Mouse (Mus musculus): Measurements from ENCODE around the gene Snx15. TPM values are rescaled to one million over a fixed set of nuclear protein-coding genes. Genes with fewer than 3 reads are reported as not detected.

Snx15 gene
- total RNA-seq, 2 experiments from 2014 or later = 16.2 to 17.1 TPM

DNA sequence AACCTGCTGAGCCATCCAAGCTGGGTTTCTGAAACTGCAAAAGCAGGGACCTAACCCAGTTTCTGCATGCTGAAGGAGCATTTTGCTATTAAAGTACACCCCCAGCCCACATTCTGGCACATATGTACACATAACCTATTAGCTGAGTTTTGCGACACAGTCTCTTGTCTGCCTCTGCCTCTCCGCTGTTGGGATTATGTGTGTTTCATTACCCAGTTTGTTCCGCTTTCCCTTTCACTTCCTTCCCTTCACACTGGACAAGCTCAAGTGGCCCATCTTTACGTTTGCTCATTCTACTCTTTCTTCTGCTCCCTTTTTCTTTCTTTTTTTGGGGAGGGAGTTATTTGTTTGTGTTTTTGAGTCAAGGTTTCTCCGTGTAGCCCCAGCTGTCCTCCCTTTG is 54.2 kb downstream of the Snx15 start:
- no peak for DNase-seq (ENCODE audit: low spot score in 2 of 2)

DNA sequence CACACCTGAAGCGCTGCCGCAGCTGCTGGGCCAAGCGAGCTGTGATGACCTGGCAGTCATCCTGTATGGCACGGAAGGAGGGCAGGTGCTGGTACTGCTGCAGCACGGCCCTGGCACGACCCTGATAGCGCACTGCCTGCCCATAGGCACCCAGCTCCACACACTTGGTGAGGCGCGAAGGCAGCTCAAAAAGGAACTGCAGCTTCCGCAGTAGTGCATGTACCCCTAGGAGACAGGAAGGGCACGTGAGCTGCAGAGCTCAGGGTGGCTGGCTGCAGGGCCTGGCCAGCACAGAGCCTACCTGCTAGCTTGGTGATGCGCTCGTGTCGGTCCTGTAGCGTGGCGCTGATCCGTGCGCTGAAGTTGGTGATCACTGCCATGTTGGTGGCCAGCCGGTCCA is 56.8 kb downstream of the Snx15 start:
- no peak for DNase-seq (ENCODE audit: low spot score in 2 of 2)

DNA sequence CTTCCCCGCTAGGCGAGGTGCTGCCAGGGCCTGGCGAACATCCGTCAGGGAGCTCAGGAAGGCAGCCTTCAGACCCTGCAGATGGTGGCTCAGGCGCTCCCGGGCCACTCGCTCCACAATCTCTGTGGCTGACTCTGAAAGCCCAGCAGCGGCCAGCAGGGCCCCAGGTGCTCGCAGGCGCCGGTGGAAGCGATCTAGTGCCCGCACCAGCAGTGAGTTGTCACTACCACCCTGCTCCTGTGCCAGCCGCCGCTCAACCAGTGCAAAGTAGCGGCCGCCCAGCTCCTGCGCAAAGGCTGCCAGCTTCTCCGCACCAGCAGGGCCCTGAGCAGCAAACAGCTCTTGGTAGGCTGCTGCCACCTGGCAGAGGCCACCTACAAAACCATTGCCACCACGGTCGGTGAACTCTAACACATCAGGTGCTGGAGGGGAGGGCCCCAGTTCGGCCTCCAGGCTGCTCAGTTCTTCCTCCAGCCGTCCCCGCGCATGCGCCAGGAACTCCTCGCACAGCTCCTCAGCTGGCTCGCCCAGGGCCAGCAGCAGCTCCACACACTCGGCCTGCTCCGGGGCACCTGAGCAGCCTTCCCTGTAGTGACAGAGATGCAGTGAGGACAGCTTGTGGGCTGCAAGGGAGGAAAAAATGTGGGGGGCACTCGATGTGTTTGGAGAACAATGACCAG is 57.4 kb downstream of the Snx15 start:
- DNase-seq (ENCODE audit: low spot score in 2 of 2) = no peak

DNA sequence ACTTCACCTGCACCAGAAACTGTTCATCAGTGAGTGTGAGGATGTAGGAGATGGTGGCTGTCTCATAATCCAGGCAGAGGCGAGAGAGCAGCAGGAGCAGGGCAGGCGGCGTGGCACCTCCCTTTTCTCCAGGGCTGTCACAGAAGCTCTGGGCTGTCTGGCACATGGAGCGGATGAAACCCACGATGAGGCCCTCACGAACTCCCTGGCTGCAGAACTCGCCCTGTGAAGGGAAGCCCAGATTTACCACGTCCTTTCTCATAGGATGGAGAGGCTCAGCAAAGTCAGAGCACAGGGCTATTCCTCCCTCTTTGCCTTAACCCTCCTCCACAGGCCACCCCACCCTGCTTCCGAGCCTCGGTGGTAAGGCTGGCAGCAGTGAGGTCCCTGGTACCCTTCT is 58.3 kb downstream of the Snx15 start:
- no peak for DNase-seq (ENCODE audit: low spot score in 2 of 2)

Other genes with a start within 250 kb of the Snx15 start
- gene Tigd3, start 234.2 kb downstream of the Snx15 start, total RNA-seq (2021) = 1 to 10 TPM; 1.5 to 2.6 TPM
- 100 to 1,000 TPM in 1 of 2 experiments, 10 to 100 TPM in 1; 97.8 to 121 TPM for gene Dpf2, start 215.3 kb downstream of the Snx15 start, total RNA-seq (2021)
- 10 to 100 TPM; 23.1 to 27.4 TPM for gene Cdc42ep2, start 203.5 kb downstream of the Snx15 start, total RNA-seq (2021)
- 10 to 100 TPM; 24.6 to 28.6 TPM for gene Pola2, start 164.1 kb downstream of the Snx15 start, total RNA-seq (2021)
- not detected for gene Slc22a20, start 142.2 kb downstream of the Snx15 start, total RNA-seq (2021)
- gene Capn1, start 112.4 kb downstream of the Snx15 start, total RNA-seq (2021) = 10 to 100 TPM; 70.9 to 79.6 TPM
- 10 to 100 TPM; 28.9 to 30.7 TPM for gene Syvn1, start 81.7 kb downstream of the Snx15 start, total RNA-seq (2021)
- gene Mrpl49, start 70.5 kb downstream of the Snx15 start, total RNA-seq (2021) = 10 to 100 TPM; 45.0 to 46.2 TPM
- gene Fau, start 70.5 kb downstream of the Snx15 start, total RNA-seq (2021) = 1,000 to 10,000 TPM in 1 of 2 experiments, 100 to 1,000 TPM in 1; 949 to 1,029 TPM
- 10 to 100 TPM; 13.2 to 13.4 TPM for gene Znhit2, start 67.1 kb downstream of the Snx15 start, total RNA-seq (2021)
- 10 to 100 TPM in 1 of 2 experiments, 1 to 10 TPM in 1; 9.9 to 14.7 TPM for gene Tm7sf2, start 59.9 kb downstream of the Snx15 start, total RNA-seq (2021)
- 10 to 100 TPM; 35.4 to 37.7 TPM for gene Vps51, start 51.1 kb downstream of the Snx15 start, total RNA-seq (2021)
- not detected for gene Tmem262, start 48.3 kb downstream of the Snx15 start, total RNA-seq (2021)
- under 1 TPM in 1 of 2 experiments, not detected in 1; 0.52 TPM for gene Gm28374, start 46.0 kb downstream of the Snx15 start, total RNA-seq (2021)
- 10 to 100 TPM; 28.5 to 34.6 TPM for gene Zfpl1, start 43.3 kb downstream of the Snx15 start, total RNA-seq (2021)
- gene Cdca5, start 43.3 kb downstream of the Snx15 start, total RNA-seq (2021) = 1 to 10 TPM; 7.7 to 8.1 TPM
- under 1 TPM in 1 of 2 experiments, not detected in 1; 0.54 TPM for gene AC131692.1, start 33.9 kb downstream of the Snx15 start, total RNA-seq (2021)
- under 1 TPM; 0.27 to 0.44 TPM for gene Naaladl1, start 22.5 kb downstream of the Snx15 start, total RNA-seq (2021)
- gene Sac3d1, start 9.7 kb downstream of the Snx15 start, total RNA-seq (2021) = 10 to 100 TPM; 14.8 to 16.2 TPM
- under 1 TPM; 0.26 to 0.42 TPM for gene Batf2, start 12.7 kb upstream of the Snx15 start, total RNA-seq (2021)
- gene Arl2, start 13.2 kb upstream of the Snx15 start, total RNA-seq (2021) = 10 to 100 TPM; 60.2 to 61.7 TPM
- not detected for gene Majin, start 56.1 kb upstream of the Snx15 start, total RNA-seq (2021)
- gene Gpha2, start 98.1 kb upstream of the Snx15 start, total RNA-seq (2021) = not detected
- gene Ppp2r5b, start 107.6 kb upstream of the Snx15 start, total RNA-seq (2021) = 10 to 100 TPM; 26.2 to 26.4 TPM
- 10 to 100 TPM; 15.5 to 16.7 TPM for gene Atg2a, start 113.4 kb upstream of the Snx15 start, total RNA-seq (2021)
- gene Ehd1, start 148.4 kb upstream of the Snx15 start, total RNA-seq (2021) = 10 to 100 TPM; 91.3 to 93.9 TPM
- gene Cdc42bpg, start 178.2 kb upstream of the Snx15 start, total RNA-seq (2021) = 1 to 10 TPM; 6.9 to 7.7 TPM
- 10 to 100 TPM; 23.6 to 24.5 TPM for gene Men1, start 206.7 kb upstream of the Snx15 start, total RNA-seq (2021)
- gene Map4k2, start 212.8 kb upstream of the Snx15 start, total RNA-seq (2021) = 10 to 100 TPM; 18.4 to 21.4 TPM
- gene Sf1, start 235.4 kb upstream of the Snx15 start, total RNA-seq (2021) = 100 to 1,000 TPM; 150 to 183 TPM

Measured in gastrocnemius, postnatal 4 days (tissue).